Mouse (Mus musculus) activated CD4-positive, CD25-positive, alpha-beta regulatory T cell, adult 4 months (primary cell): ENCODE measurements around the gene Ggcx. TPM values are rescaled to one million over a fixed set of nuclear protein-coding genes. Genes with fewer than 3 reads are reported as not detected.

ENCODE experiments used
- ATAC-seq: one replicate; pipeline ENCODE4 v1.8.0; 2017
- polyA plus RNA-seq, 2 experiments: library from polyadenylated mRNA; unstranded; fragments of 100-300 nt; shearing (Covaris generic); gene quantifications; one replicate each; pipeline ENCODE4 v1.2.1; 2017

Ggcx gene
- polyA plus RNA-seq, 2 experiments from 2014 or later = 8.0 to 8.1 TPM

GRCm38 (mm10) chr6:72388266-72388665 is 25.8 kb upstream of the Ggcx start:
- ATAC-seq = no peak

DNA sequence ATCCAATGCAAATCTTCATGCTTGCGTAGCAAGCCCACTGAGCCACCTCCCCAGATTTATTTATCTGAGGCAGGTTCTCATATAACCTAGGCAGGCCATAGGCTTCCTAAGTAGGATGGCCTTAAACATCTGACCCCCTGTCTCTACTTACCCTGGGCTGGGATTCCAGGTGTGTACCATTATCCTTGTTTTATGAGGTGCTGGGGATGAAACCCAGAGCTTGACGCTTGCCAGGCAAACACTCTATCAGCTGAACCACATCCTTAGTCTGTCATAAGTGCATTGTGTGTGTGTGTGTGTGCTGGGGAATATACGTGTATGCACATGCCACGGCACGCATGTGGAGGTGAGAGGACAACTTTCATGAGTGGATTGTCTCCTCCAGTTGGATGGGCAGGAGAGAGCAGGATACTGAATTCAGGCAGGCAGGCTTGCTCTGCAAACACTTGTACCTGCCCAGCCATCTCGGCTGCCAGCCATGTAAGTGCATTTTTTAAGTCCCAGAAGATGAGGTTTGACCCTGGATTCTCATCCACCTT is 25.2 kb upstream of the Ggcx start:
- no peak for ATAC-seq

DNA sequence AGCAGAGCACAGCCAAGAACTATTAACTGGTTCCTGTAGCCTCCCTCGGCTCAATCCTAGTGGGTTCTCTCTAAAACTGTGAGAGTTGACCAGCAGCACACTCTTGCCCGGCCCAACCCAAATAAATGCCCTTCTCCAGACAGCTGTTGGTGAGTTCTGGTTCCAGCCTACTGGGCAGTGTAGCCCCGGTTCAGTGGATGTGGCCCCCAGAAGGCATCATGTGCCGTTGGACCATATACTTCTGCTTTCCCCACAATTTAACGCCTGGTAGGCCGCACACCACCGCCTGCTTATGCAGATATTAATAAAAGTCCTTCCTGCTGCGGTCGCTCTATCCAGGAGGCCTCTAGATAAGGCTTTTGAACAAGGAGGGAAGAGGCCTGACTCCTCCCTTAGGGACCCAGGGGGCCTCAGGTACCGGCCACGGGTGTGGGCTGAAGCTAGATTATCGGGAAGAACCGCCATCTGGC is 24.6 kb upstream of the Ggcx start:
- ATAC-seq = peak; percentile 34

DNA sequence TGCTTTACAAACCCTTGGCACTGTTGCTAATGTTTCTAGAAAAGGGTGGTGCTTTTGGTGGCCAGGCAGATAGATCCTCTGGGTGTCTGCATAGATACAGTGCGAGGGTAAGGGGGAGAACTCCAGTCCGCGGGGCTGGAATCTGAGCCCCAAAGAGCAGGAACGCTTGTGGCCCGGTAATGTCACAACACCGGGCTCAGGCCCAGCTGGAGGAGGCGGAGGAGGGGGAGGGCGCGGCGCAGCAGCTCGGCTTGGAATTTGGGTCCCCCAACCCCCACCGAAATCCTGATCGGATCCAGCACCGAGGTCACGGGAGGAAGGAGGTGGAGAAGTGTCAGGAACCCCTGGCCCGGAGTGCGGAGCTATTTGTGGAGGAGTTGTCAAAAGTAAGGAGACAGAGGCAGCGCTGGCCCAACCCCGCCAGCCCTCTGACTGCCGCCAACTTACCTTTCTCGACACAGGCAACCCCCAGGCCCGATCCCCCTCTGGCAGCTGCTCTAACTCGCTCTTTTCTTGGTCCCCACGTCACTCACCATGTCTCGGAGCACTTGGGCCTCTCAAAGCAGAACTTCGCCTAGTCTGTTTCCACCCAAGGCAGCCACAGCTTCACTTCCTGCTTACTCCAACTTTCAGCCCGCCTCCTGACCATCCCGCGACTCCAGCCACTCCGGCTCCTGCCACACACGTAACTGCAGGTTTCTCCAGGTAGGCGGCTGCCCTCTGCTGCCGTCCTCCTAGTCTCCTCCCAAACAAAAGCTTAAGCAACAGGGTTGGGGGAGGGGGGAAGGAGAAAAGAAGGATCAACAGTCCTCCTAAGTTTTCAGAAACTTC is 24.0 kb upstream of the Ggcx start, which contains the start of gene Vamp8:
TSS of gene Vamp8 (minus strand) at position 763 of the 831 bp plus-strand sequence.
- peak; percentile 78 for ATAC-seq

DNA sequence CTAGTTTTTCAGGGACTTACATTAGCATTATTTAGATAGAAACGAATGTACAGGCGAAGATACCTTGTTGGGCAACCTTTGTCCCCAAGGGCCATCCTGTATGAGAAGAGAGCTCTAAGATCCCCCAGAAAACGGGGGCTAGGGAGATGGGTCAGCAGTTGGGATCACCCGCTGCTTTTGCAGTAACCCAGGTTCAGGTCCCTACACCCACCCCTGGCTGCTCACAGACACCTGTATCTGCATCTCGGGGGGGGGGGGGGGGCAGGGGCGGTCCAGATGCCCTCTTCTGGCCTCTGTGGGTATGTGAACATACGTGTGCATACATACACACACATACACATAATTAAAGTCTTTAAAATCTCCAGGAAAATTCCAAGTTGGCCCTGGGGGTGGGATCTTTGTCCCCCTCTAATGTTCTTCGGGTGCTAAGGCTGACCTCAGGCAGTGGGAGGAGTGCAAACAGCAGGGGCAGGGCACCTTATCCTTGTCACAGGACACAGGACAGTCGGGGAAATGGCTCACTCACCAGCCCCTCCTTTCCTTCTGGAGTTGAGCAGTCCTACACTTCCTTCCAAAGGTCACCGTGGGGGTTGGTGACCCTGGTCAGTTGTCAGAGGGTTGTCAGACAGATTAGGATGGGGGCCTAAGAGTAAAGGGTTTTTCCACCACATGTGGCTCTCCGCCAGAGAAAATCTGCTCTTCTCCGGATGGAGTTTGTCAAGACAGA is 23.1 kb upstream of the Ggcx start:
- no peak for ATAC-seq

- no peak for ATAC-seq
Measured at GRCm38 (mm10) chr6:72392341-72392740, 21.8 kb upstream of the Ggcx start.

- no peak for ATAC-seq
Measured at GRCm38 (mm10) chr6:72396837-72397251, 17.3 kb upstream of the Ggcx start.

GRCm38 (mm10) chr6:72399967-72400366 is 14.1 kb upstream of the Ggcx start:
- ATAC-seq = no peak

DNA sequence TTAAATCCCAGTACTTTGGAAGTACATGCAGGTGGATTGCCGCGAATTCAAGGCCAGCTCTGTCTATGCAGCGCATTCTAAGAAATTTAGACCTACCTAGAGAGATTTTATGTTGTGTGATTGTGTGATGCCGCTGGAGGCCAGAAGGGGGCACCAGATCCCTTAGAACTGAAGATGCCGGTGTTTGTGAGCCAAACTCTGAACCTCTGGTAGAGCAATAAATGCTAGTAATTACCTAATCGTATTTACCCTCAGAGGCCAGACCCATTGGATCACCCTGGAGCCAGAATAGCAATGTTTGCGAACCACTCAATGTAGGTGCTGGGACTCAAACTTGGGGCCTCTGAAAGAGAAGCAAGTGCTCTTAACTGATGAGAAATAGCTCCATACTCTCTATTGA is 12.2 kb upstream of the Ggcx start:
- peak; percentile 82 for ATAC-seq

DNA sequence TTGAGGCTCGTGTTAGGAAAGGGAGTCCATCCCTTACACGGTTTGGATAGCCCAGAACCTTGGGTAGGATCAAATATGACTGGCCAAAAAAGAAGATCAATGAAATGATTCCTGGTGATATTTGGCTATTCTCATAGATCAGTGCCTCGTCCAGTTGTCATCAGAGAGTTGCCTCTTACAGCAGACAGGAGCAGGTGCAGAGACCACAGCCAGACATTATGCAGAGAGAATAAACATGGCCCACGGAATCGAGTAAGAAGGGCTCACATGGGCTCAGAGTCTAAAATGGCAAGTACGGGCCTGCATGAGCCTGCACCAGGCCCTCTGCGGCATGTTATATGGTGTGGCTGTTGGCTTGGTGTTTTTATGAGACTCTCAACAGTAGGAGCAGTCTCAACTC is 8.8 kb upstream of the Ggcx start:
- no peak for ATAC-seq

GRCm38 (mm10) chr6:72407119-72407518 is 7.0 kb upstream of the Ggcx start:
- peak; percentile 93 for ATAC-seq

GRCm38 (mm10) chr6:72409567-72409966 is 4.5 kb upstream of the Ggcx start:
- no peak for ATAC-seq

- no peak for ATAC-seq
Measured at GRCm38 (mm10) chr6:72410003-72410402, 4.1 kb upstream of the Ggcx start.

DNA sequence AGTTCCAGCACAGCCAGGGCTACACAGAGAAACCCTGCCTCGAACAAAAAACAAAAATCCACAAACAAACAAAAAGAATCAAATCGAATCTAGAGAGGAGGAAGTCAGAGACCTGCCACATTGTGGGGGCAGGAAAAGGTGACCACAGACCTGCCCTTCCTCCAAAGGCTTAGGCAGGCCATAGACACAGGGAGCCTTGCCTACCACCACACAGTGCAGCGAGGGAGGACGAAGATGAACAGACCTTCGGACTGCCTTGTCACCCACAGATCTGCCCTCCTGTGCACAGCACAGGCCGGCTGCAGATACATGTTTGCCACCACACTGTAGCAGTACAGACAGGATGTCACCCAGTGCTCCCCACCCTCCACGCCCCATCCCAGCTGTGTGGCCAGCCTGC is 3.6 kb upstream of the Ggcx start:
- no peak for ATAC-seq

- no peak for ATAC-seq
Measured at GRCm38 (mm10) chr6:72415181-72415580, 1.1 kb downstream of the Ggcx start.

DNA sequence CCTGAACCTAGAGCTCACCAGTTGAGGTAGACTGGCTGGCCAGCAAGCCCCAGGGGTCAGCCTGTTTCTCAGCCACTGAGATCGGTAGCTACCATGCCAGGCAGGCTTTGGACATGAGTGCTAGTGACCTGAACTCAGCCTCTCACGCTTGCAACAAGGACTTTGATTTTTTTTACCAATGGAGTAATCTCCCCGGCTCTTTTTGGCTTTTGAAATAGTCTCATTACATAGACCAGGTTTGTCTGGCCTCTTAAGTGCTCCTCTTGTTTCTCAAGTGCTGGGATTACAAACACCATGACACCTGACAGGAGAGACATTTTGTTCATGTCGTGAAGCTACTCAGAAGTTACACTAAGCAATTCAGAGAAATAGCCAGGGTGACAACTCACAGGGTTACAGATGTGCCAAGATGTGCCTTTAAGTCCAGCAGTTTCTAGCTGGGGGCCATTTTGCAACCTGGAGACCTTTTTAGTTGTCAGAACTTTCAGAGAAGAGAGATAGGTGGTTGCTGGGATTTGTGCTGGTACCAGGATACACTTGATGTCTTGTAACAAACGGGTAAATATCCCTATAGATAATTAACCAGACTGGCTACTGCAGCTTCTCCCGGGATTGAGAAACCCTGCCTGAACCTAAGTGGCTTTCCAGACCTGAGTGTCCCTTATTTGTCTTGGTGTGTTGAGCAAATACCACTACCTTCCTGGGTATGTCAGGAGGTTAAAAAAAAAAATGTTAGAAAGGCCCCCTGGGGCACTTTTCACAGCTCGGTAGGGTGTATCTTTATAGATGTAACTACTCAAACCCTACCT is 2.1 kb downstream of the Ggcx start:
- ATAC-seq = no peak

- no peak for ATAC-seq
Measured at GRCm38 (mm10) chr6:72418279-72418678, 4.2 kb downstream of the Ggcx start.

DNA sequence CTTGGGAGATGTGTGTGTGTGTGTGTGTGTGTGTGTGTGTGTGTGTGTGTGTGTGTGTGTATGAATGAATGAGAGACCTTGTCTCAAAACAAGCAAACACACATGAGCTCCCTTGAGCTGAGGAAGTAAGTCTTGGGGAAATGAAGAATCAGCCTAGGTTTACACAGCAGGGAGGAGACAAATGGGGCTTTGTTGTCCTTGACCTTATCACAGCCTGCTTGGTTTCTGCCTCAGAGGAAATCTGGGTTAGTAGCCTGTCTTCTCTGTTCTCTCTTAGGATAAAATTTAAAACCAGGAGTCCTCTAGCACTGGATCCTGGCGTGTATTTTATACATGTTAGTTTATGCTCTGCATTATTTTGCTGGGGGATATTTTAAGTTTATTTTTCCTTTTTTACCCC is 5.7 kb downstream of the Ggcx start:
- ATAC-seq = no peak

GRCm38 (mm10) chr6:72420901-72421300 is 6.8 kb downstream of the Ggcx start:
- ATAC-seq = no peak

GRCm38 (mm10) chr6:72425646-72426045 is 11.5 kb downstream of the Ggcx start:
- no peak for ATAC-seq

GRCm38 (mm10) chr6:72428036-72428435 is 13.9 kb downstream of the Ggcx start:
- peak; percentile 74 for ATAC-seq

DNA sequence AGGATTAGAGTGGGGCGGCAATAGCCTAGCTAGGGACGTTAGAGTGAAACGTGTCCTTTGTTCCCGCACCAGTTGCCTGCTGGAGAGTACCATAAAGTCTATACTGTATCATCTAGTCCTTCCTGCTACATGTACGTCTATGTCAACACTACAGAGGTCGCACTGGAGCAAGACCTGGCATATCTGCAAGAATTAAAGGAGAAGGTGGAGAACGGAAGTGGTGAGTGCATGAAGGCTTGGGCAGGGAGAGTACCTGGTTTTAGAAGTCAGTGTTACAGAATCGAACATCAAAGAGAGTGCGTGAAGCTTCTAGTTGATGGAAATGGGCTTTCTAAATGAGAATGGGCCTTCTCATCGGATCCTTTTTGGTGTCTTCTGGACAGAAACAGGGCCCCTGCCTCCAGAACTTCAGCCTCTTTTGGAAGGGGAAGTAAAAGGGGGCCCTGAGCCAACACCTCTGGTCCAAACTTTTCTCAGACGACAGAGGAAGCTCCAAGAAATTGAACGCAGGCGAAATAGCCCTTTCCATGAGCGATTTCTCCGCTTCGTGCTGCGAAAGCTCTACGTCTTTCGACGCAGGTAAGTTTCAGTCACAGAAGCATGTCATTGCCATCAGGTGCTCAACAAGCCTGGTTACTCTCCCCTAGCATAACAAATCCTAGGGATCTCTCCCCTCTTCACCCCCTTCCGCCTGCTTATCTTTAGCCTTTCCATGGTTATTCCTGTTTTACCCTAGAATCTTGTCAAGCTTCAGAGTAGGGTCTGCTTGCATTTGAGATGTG is 15.1 kb downstream of the Ggcx start:
- peak; percentile 62 for ATAC-seq
